Mouse (Mus musculus) ZHBTc4 (cell line): ENCODE data around the gene Terb1.
A peak's percentile ranks its signal among the peaks of the same experiment; 100 is the strongest.

Source experiments
- DNase-seq: peaks from one replicate; pipeline ENCODE4 v3.0.0-alpha.2; 2011; ENCODE audit warnings: low read depth, low spot score

Gene Terb1

DNA sequence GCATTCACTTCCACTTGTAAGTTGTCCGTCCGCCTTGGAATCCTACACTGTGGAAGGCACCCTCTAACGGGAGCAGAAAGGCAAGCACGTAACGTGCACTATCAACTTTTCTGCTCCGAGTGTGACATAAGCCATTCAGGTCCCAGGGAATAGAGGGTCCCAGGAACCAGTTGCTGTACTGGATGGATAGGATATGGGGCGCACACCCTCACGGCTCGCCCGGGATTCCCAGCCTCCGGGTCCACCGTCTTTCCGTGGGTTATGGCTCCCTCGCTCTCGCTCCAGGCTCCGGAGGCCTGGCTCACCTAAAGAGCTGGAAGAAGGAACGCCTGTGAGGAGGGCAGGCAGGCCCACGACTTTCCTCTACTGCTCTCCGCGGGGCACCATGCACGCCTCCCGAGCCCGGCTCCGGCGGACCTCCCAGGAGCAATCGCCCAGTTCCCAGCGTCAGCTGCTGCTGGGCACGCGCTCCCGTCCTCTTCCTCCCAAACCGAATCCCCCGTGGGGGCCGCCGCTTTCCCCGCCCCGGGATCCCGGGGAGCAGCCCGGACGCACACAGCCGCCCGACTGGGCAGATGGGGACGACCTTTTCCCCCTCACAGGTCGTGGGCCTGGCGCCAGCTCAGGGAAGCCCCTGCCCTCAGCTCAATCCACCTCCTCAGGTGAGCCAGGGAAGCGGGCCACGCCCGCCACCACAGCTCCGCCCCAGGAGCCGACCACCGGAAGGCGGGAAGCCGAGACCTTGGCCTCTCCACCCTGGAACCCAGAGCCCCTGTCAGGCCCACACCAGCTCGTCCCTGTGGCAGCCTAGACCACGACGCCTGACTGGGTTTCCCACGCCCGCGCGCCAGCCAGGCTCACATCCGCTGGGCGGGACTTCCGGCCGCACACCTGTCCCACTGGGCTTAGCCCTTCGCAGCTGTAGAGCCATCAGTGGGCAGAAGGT, at the start of gene Terb1:
Gene Terb1 (minus strand): TSS at position 850 of the 946 bp plus-strand sequence.
- DNase-seq, result peak; percentile 75

DNA sequence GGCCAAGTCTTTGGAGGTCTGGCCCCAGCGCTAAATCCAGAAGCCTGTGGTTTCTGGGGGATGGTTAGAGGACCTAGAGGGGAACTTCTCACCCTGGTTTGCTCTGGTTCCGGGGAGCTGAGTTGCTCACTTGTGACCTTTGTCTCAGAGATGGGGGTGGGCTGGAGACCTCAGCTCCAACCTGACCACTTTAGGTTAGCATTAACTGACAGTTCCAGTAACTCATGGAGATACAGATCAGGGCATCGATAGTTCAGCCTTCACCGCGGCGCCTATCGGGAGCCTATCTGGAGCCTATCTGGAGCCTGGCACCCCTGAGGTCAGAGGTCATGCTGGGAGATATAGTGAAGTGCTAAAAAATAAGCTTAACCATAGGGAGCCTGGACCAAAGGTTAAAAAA, 47.5 kb upstream of the Terb1 start:
- DNase-seq, result no peak

DNA sequence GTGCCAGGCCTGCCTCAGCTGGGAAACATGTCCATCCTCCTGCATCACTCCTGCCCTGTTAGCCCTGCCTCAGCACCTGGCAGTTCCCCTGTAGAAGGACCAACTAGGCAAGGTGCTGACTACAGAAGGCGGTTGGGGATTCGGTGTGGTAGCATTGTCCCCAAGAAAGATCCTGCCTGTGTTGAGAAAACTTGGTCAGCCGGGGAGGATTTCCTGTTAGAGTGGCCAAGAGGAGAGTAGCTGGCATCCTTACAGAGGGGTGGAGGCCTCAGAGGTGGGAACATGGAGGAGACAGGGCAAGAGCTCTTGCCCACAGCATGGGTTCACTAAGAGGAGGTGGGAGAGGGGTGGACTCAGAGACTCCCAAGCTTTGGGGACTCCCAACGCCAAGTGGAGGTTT, 45.5 kb upstream of the Terb1 start:
- DNase-seq, result no peak

DNA sequence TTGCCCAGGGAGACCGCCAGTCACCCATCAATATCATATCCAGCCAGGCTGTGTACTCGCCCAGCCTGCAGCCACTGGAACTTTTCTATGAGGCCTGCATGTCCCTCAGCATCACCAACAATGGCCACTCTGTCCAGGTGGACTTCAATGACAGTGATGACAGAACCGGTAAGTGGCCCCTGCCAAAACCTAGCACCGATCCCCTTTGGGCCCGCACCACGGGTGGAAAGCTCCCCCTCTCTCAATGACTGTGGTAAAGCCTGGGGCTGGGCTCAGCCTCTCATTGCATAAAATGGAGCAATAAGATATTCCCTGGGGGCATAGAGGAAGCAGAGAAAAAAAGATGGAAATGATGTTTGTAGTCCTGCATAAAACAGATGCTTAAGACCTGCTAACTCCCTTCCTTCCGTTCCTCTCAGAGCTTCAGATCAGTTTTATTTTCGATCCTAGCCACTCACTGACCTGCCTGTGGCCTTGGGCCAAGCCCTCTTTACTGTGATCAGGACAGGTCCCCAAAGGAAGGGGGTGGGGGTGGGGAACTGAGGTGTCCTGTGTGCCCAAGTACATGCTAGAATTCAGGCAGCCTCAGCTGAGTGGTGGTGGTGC, 33.8 kb upstream of the Terb1 start:
- no peak for DNase-seq

DNA sequence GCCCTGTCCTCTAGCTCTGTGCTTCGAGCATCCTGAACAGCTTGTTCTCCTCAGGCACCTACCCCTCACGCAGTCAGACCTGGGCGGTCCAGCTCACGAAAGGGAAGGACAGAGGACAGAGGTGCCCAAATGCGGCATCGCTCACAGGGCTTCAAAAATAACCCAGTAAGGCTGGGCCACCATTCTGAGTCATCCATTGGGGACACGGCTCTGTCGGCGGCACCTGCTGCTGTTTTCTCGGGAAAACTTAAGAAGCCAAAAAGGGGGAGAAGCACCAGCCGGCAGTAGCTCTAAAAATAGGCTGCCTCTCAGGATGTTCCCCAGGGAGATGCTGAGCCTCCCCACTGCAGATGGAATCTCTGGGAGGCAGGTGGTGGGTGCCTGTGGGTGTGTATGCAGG, 32.5 kb upstream of the Terb1 start:
- DNase-seq, result no peak

DNA sequence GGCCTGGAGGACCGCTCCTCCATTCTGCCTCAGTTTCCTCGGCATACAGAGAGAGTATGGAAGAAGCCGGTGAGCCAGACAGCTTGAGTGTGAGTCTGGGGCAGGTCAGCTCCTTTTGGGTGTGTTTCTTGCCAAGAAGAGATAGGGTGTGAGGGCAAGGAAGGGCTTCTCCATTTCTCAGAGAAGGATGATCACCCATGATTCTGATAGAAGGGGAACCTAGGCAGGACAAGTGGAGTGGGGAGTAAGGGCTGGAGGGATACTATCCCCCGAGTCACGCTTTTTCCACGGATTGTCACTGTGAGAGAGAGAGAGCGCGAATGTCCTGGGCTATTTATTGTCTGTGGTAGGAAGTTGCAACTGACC, 31.8 kb upstream of the Terb1 start:
- DNase-seq, result no peak

DNA sequence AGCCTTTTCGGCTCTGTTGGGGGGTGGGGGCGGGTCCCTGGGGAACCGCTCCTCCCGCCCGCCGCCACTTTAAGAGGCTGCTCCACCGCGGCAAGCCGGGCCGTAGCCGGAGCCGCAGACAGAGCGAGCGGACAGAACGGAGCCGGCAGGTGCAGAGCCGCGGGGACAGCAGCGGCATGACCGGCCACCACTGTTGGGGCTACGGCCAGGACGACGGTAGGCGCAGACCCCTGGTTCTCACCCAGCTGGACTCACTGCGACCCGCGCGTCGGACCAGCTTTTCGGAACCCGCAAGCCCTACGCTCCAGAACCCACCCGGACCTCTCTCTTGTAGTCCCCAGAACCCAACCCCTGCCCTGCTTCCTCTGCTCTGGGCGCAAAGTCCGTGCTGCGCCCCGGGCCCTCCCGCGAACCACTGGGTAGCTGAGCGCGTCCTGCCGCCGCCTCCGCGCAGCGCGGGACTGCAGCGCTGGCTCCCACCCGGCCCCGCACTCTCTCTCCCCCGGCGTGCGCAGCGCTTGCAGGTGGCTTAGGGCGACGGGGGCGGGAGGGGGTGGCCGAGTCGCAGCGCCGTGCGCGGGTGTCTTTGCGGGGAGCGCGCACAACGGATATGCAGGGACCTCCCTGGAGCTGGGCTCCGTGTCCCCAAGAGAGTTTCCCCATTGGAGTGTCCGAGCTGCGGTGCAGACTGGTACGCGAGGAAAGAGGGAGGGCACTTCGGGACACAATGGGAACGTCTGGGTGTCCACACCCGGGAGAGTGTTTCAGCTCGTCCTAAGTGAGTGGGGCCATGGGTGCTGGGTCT, 31.2 kb upstream of the Terb1 start:
- DNase-seq, result peak; percentile 55

DNA sequence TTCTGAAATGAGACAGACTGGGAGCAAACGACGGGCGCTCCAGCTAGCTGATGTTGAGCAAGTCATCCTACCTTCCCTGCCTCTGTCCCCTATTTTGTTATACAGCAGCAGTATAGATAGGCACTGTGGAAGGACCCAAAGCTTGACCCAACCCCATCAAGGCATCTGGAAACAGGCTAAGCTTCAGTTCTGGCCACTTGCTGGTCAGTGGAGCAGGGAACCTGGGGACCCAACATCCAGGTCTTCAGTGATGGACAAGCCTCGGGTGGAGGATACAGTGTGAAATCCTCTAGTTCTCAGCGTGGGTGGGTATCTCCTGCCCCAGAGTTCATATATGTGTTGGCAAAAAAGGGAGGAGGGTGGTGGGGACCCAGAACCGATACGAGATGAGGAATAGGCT, 30.5 kb upstream of the Terb1 start:
- DNase-seq, result no peak

DNA sequence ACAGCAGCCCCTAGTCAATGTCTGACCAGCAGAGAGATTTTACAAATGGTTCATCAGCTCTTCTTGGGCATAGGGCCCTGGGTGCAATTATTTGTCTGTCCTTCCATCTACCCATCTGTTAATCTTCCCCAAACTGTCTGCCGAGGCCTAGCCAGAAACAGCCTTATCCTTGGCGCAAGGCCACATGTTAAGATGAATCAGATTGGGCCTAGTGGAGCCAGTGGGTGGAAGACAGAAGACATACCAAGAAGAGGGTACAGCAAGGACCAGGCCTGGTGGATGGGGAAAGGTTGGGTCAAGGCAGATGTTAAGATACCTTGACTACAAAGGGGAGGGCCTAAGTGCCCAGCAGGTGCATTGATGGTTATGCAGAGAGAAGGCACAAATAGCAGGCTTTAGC, 29.9 kb upstream of the Terb1 start:
- peak; percentile 8 for DNase-seq

DNA sequence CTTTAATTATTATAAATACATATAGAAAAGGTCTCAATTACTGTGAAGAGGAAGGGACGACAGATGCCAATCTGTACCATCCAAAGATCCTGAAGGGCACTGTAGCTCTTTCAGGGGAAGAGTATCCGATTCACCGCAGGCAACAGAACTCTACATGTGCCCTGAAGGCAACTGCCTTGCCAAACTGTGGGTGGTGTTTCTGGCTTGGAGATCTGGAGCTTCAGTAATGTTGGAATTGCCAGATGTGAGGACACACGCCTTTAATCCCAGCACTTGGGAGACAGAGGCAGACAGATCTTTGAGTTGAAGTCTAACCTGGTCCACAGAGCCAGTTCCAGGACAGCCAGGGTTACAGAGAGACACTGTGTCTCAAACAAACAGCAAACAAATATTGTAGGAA, 29.2 kb upstream of the Terb1 start:
- no peak for DNase-seq

DNA sequence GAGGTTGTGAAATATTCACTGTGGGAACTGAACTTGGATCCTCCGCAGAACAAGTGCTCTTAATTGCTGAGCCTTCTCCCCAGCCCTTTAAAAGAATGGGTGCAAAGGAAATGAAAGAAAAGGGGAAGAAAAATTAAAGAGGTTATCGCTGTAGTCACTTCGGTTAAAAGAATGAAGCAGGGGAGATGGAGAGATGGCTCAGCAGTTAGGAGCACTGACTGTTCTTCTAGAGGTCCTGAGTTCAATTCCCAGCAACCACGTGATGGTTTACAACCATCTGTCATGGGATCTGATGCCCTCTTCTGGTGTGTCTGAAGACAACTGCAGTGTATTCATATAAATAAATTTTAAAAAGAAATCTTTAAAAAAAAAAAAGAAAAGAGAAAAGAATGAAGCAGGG, 26.3 kb upstream of the Terb1 start:
- DNase-seq, result no peak

DNA sequence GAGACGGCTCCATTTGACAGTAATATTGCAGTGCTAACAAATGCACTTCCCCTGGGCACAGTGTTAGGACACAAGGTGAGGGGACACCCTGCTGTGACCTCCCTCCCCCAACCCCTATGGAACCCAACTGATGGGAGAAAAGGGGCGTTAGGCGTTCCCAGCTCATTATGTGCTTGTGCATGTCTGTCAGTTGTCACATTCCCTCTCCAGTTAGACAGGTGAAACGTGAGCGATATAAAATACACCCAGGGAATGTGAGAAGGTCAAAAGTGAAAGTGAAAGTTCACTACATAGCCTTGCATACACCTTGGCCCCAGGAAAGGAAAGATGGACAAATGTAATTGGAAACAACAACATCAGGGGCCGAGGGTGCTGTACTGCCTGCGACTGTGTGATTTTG, 25.7 kb upstream of the Terb1 start:
- peak; percentile 10 for DNase-seq

DNA sequence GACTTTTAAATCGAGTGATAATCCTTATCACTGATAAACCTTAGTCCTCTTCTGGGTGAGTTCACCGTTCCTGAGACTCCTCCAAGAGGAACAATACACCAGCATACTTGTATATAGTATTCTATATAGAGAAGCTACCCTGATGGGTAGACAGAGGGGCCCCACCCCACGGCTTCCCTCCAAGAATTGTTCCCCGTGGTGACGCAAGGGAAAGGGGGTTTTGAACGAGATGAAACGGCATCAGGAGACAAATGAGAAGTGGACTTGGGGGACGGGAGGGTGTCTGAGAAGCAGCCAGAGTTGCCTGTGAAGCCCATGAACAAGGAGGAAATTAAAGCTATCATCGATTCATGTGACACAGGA, 25.1 kb upstream of the Terb1 start:
- no peak for DNase-seq

DNA sequence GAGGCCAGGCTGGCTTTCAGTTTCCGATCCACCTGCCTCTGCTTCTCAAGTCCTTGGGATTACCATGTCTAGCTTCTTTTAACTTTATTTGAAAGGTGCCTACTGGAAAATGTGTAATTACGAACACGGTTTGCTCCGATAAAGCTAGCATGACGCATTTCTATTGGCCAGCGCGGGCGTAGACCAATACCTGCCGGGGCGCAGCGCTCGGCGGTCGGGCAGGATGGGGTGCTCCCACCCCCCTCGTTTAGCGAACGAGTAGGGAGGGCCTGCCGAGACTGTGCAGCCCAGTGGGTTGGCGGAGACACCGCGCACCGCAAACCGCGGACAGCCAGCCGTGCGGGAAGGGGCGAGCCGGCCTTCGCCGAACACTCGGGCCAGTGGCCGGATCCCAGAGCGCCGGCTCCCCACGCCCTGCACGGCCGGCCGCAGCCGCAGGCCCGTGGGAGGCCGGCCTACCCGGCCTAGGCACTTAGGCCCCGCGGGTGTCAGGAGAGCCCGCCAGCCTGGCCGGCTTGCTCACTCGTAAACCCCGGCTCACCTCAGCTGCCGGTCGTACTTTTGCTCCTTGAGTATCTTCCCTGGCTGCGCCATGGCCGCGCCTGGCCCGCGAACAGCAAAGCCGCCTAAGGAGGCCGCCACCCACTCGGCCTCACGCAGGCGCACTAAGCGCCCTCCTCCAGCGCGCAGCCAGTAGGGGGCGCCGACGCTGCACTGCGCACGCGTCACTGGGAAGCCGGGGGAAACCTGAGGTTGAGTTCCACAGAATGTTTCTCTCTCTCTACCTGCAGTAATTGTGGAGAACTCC, 24.5 kb upstream of the Terb1 start, which contains the start of the genes Nae1 and Car7:
Gene Nae1 (minus strand): TSS at position 667 of the 808 bp plus-strand sequence.
Gene Car7 (plus strand): TSS at position 719 of the 808 bp plus-strand sequence.
- peak; percentile 97 for DNase-seq

DNA sequence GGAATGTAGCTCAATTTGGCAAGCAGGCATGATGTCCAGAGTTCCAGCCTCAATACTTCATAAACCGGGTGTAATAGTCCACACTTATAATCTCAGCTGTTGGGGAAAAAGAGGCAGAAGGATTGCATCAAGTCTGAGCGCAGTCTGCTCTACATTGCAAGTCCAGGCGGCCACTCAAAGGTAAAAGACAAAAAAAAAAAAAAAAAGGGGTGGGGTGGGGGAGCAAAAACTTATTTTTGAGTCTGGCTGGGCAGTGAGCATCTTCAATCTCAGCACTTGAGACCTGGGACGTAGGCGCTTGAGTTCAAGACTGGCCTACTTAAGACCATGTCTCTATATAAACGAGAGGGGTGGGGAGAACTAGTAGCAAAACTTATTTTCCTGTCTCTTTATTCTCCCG, 23.8 kb upstream of the Terb1 start:
- DNase-seq, result no peak

DNA sequence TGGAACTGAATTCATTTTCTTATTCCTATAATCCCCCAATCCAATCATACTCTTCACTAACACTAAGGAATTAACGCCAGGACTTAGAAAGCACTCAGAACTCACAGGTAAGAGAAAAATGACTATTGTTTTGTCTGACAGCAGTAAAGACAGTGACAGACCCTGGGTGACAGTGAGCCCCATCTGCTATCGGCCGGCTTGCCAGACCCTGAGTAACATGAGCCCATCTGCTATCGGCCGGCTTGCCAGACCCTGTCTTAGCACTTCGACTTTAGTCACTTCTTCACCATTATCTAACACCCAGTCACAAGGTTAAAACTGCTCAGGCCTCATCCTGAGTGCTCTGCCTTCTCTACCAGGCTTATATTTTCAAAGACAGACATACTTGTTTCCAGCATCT, 20.0 kb upstream of the Terb1 start:
- DNase-seq, result no peak

DNA sequence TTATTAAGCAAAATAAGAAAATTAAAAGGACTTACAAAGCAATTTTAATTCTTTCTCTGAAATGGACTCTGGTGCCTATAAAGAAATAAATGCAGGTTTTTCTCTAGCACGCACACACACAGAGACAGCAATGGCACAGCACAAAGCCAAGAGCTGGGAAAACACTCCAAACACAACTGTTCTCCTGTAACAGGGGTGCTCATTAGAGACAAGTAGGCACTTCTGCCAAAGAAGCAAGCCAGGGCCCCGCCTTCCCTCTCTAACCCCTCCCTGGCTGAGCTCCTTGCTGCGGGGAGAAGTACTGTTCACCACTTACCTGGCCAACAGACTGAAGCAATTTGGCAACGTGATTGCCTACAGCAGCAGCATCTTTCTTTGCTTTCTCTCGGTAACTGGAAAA, 8.2 kb upstream of the Terb1 start:
- no peak for DNase-seq

DNA sequence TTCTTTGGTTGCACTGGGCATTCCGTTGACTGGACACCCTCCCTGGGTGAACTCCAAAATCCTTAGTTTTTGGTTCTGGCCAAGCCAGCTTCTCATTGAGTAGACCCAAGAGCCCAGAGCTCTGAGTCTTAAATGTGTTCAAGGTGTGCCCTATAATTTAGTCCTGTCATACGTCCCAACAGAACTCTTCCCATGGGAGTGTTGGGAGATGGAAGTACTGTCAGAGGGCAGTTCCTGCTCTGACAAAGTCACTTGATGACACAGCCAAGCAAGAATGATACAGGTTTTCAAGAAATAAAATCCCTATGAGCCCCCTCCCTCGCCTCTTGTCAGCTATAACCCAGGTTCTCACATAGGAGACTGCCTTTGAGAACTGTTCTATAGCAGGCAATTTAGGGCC, 424 bp upstream of the Terb1 start:
- DNase-seq, result no peak

DNA sequence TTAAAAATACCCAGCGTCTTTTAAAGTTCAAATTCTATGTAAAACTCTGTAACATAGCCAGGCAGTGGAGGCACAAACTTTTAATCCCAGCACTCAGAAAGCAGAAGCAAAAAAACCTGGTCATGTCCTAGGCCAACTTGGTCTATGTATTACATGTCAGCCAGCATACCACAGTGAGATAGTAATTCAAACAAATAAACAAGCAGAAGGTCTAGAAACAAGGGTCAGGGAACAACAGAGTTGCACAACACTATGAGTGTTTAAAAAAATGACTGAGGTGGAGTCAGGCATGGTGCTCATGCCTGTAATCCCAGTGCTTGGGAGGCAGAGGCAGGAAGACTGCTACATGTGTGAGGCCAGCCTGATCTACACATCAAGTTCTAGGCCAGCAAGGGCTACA, 30.6 kb downstream of the Terb1 start:
- DNase-seq, result no peak

DNA sequence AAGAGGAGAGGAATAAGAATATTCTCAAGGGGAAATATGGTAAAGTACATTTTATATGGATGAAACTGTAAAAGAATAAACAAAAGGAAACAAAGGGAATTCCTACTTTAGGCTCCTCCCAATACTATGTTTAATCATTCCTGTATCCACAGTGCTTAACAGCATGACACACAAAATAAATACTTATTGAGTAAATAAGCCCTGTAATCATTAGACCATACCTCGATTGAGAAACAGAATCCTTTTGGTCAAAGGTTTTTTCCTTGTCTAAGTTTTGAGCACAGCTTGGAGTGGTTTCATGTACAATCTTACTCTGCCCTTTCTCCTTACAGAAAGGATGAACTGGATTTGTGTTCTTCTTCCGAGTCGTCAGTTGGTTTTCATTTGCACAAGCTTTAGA, 37.2 kb downstream of the Terb1 start:
- DNase-seq, result no peak

DNA sequence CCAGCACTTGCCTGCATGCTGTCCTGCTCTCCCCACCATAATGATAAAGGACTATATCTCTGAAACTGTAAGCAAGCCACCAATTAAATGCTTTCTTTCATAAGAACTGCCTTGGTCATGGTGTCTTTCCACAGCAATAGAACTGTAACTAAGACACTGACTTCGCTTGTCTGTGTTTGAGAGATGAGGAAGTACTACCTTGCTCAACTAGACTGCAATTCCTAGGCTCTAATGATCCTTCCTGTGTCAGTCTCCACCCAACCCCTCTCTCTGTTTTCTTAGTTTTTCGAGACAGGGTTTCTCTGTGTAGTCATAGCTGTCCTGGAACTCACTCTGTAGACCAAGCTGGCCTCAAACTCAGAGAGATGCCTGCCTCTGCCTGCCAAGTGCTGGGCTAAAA, 42.2 kb downstream of the Terb1 start:
- DNase-seq, result no peak

DNA sequence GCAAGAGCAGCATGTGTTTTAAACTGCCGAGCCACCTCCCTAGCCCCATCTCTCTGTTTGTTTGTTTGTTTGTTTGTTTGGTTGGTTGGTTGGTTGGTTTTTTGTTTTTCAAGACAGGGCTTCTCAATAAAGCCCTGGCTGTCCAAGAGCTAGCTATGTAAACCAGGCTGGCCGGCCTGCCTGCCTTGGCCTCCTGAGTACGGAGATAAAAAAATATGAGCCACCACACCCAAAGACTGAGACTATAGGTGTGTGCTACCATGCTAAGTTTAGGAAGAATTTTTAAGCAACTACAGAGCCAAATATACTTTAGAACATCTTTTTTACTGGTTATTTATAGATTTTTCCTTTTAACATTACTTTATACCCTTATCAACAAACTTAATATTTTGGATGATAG, 57.5 kb downstream of the Terb1 start:
- no peak for DNase-seq
